Mouse (Mus musculus): ENCODE measurements around the gene Lbhd2. TPM values are rescaled to one million over a fixed set of nuclear protein-coding genes. Genes with fewer than 3 reads are reported as not detected.

The Lbhd2 gene
- total and polyA plus RNA-seq, 3 experiments, result not detected

GRCm38 (mm10) chr12:111428364-111428763 is 21.8 kb downstream of the Lbhd2 start:
- H3K27me3 ChIP-seq (ENCODE audit: insufficient read depth, low read length), result peaks cover 30% of the 10 kb centered on the region
- ATAC-seq (ENCODE audit: extremely low read depth, insufficient number of reproducible peaks, low FRiP score, poor library complexity, severe bottlenecking), result no peak
- H3K4me3 ChIP-seq (ENCODE audit: low read depth, low read length), result no peak overlapping the region
- no peak for DNase-seq (ENCODE audit: low spot score)
- TF ChIP-seq GATA2 (IDR thresholded peaks at IDR 0.05; ENCODE audit: borderline replicate concordance, low read depth, low read length), result no peak
- no peak for TF ChIP-seq TAL1 (conservative IDR thresholded peaks at IDR 0.05; ENCODE audit: low read depth, low read length)
- no peak for TF ChIP-seq POLR2AphosphoS5 (IDR thresholded peaks at IDR 0.05; ENCODE audit: insufficient replicate concordance, low read depth, low read length)
- TF ChIP-seq GATA1 (IDR thresholded peaks at IDR 0.05; ENCODE audit: borderline replicate concordance, low read length), result no peak
- no peak for TF ChIP-seq CTCF (IDR thresholded peaks at IDR 0.05; ENCODE audit: low read depth, low read length)
- H3K9me3 ChIP-seq (replicated peaks), result peaks cover 9% of the 10 kb centered on the region; the same call in 1 of the 2 replicates
- H3K36me3 ChIP-seq (replicated peaks), result no peaks in the 10 kb centered on the region
- H3K4me1 ChIP-seq (ENCODE audit: insufficient read depth, low read depth, low read length), result peaks cover 65% of the 10 kb centered on the region

- no peak for DNase-seq (ENCODE audit: low spot score)
- H3K27me3 ChIP-seq (ENCODE audit: insufficient read depth, low read length), result peaks cover 21% of the 10 kb centered on the region
- TF ChIP-seq CTCF (IDR thresholded peaks at IDR 0.05; ENCODE audit: low read depth, low read length) (no peak), GATA2 (IDR thresholded peaks at IDR 0.05; ENCODE audit: borderline replicate concordance, low read depth, low read length) (no peak), TAL1 (conservative IDR thresholded peaks at IDR 0.05; ENCODE audit: low read depth, low read length) (no peak), POLR2AphosphoS5 (IDR thresholded peaks at IDR 0.05; ENCODE audit: insufficient replicate concordance, low read depth, low read length) (no peak), GATA1 (IDR thresholded peaks at IDR 0.05; ENCODE audit: borderline replicate concordance, low read length) (no peak)
- H3K4me3 ChIP-seq (ENCODE audit: low read depth, low read length), result peak overlapping the region; percentile 31; the same call in 1 of the 2 replicates
- no peak for ATAC-seq (ENCODE audit: extremely low read depth, insufficient number of reproducible peaks, low FRiP score, poor library complexity, severe bottlenecking)
- no peaks in the 10 kb centered on the region for H3K36me3 ChIP-seq (replicated peaks)
- peaks cover 4% of the 10 kb centered on the region; the same call in 1 of the 2 replicates for H3K9me3 ChIP-seq (replicated peaks)
- peaks cover 74% of the 10 kb centered on the region for H3K4me1 ChIP-seq (ENCODE audit: insufficient read depth, low read depth, low read length)
Observed at GRCm38 (mm10) chr12:111428961-111429911, 22.6 kb downstream of the Lbhd2 start.

DNA sequence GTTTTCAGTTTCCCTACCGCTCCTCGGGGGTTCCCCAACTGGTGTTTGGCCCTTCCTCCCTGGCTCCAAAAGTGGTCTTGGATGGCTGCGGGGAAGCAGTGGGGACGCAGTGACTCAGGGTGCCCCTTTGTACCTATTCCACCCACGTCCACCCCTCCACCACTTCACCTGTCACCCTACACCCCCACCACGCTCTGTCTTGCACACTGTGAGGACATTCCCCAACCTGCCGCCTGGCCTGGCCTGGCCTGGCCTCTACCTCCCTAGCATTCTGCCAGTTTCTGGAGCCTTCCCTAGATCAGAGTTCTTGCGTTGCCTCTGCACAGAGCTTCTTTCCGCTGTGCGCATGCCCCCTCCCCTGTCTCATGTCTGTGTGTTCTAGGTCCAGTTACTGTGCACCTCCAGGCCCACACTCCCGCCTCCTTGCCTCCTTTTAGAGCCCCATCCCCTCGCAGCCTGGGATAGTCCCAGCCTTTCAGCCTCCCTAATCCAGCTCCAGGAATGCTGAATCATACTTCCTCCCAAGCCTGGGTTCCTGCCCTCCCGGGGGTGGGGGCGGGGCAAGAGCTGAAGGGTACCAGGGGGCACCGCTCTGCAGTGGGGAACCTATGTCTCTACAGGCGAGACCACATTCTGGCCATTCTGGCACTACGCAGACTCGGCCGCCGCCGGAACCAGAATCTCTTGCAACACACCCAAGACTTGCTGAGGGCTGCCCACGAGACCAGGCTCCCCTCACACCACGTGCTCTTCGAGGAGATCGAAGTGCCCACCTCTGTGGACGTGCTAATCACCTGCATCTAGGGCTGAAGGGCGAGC is 23.6 kb downstream of the Lbhd2 start:
- TF ChIP-seq GATA2 (IDR thresholded peaks at IDR 0.05; ENCODE audit: borderline replicate concordance, low read depth, low read length) (no peak), GATA1 (IDR thresholded peaks at IDR 0.05; ENCODE audit: borderline replicate concordance, low read length) (no peak), TAL1 (conservative IDR thresholded peaks at IDR 0.05; ENCODE audit: low read depth, low read length) (no peak), POLR2AphosphoS5 (IDR thresholded peaks at IDR 0.05; ENCODE audit: insufficient replicate concordance, low read depth, low read length) (no peak), CTCF (IDR thresholded peaks at IDR 0.05; ENCODE audit: low read depth, low read length) (no peak)
- H3K36me3 ChIP-seq (replicated peaks), result no peaks in the 10 kb centered on the region
- peaks cover 4% of the 10 kb centered on the region; the same call in 1 of the 2 replicates for H3K9me3 ChIP-seq (replicated peaks)
- peaks cover 13% of the 10 kb centered on the region for H3K27me3 ChIP-seq (ENCODE audit: insufficient read depth, low read length)
- no peak for ATAC-seq (ENCODE audit: extremely low read depth, insufficient number of reproducible peaks, low FRiP score, poor library complexity, severe bottlenecking)
- peak overlapping the region; percentile 40; the same call in 1 of the 2 replicates for H3K4me3 ChIP-seq (ENCODE audit: low read depth, low read length)
- DNase-seq (ENCODE audit: low spot score), result no peak
- peaks cover 83% of the 10 kb centered on the region for H3K4me1 ChIP-seq (ENCODE audit: insufficient read depth, low read depth, low read length)

- no peak for DNase-seq (ENCODE audit: low spot score)
- H3K4me3 ChIP-seq (ENCODE audit: low read depth, low read length), result peak overlapping the region; percentile 40; the same call in 1 of the 2 replicates
- ATAC-seq (ENCODE audit: extremely low read depth, insufficient number of reproducible peaks, low FRiP score, poor library complexity, severe bottlenecking), result no peak
- peaks cover 83% of the 10 kb centered on the region for H3K4me1 ChIP-seq (ENCODE audit: insufficient read depth, low read depth, low read length)
- TF ChIP-seq TAL1 (conservative IDR thresholded peaks at IDR 0.05; ENCODE audit: low read depth, low read length) (no peak), POLR2AphosphoS5 (IDR thresholded peaks at IDR 0.05; ENCODE audit: insufficient replicate concordance, low read depth, low read length) (no peak), CTCF (IDR thresholded peaks at IDR 0.05; ENCODE audit: low read depth, low read length) (no peak), GATA1 (IDR thresholded peaks at IDR 0.05; ENCODE audit: borderline replicate concordance, low read length) (no peak), GATA2 (IDR thresholded peaks at IDR 0.05; ENCODE audit: borderline replicate concordance, low read depth, low read length) (no peak)
- H3K27me3 ChIP-seq (ENCODE audit: insufficient read depth, low read length), result peaks cover 6% of the 10 kb centered on the region; the same call in 1 of the 2 replicates
- H3K36me3 ChIP-seq (replicated peaks), result no peaks in the 10 kb centered on the region
- H3K9me3 ChIP-seq (replicated peaks), result peaks cover 4% of the 10 kb centered on the region; the same call in 1 of the 2 replicates
Observed at GRCm38 (mm10) chr12:111430868-111431817, 24.5 kb downstream of the Lbhd2 start.

DNA sequence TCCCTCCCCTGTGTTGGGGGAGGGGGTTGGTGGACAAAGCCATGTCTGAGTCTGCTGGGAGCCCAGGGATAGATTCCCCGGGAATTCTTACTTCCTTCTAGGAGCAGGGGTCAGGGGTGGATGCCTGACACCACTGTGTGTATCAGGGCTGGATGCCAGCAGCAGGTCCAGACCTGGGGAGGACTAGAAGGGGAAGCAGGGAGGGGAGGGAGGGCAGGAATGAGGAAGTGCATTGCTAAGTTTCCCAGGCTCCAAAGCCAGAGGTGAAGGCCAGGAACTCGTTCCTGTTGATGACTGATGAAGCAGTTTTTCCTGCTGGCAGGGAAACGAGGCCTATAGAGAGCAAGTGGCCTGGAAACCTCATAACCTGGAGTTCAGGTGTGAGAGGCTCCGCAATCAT is 25.5 kb downstream of the Lbhd2 start:
- ATAC-seq (ENCODE audit: extremely low read depth, insufficient number of reproducible peaks, low FRiP score, poor library complexity, severe bottlenecking), result no peak
- peaks cover 88% of the 10 kb centered on the region for H3K4me1 ChIP-seq (ENCODE audit: insufficient read depth, low read depth, low read length)
- DNase-seq (ENCODE audit: low spot score), result no peak
- peaks cover 6% of the 10 kb centered on the region; the same call in 1 of the 2 replicates for H3K27me3 ChIP-seq (ENCODE audit: insufficient read depth, low read length)
- H3K4me3 ChIP-seq (ENCODE audit: low read depth, low read length), result no peak overlapping the region
- H3K36me3 ChIP-seq (replicated peaks), result no peaks in the 10 kb centered on the region
- peaks cover 4% of the 10 kb centered on the region; the same call in 1 of the 2 replicates for H3K9me3 ChIP-seq (replicated peaks)
- TF ChIP-seq GATA2 (IDR thresholded peaks at IDR 0.05; ENCODE audit: borderline replicate concordance, low read depth, low read length), result no peak
- no peak for TF ChIP-seq CTCF (IDR thresholded peaks at IDR 0.05; ENCODE audit: low read depth, low read length)
- no peak for TF ChIP-seq GATA1 (IDR thresholded peaks at IDR 0.05; ENCODE audit: borderline replicate concordance, low read length)
- TF ChIP-seq TAL1 (conservative IDR thresholded peaks at IDR 0.05; ENCODE audit: low read depth, low read length), result no peak
- no peak for TF ChIP-seq POLR2AphosphoS5 (IDR thresholded peaks at IDR 0.05; ENCODE audit: insufficient replicate concordance, low read depth, low read length)
